Mouse (Mus musculus) myocyte (in vitro differentiated cells): Measurements from ENCODE around the gene Bloc1s2. TPM values are rescaled to one million over a fixed set of nuclear protein-coding genes. Genes with fewer than 3 reads are reported as not detected.

Experiments used
- H3K27me3 ChIP-seq: one replicate; pipeline ENCODE4 v1.6.1; 2011; ENCODE audit not compliant: control insufficient read depth, insufficient read depth, insufficient read length
- H3K36me3 ChIP-seq: one replicate; pipeline ENCODE4 v1.6.1; 2011; ENCODE audit not compliant: control insufficient read depth, insufficient read depth
- H3K4me2 ChIP-seq: one replicate; pipeline ENCODE4 v1.6.1; 2011; ENCODE audit warnings: low read depth, control low read depth
- H3K4me3 ChIP-seq: one replicate; pipeline ENCODE4 v1.5.1; 2011; ENCODE audit warnings: mild to moderate bottlenecking, control low read depth, moderate library complexity
- H3K79me2 ChIP-seq: one replicate; pipeline ENCODE4 v1.6.1; 2011; ENCODE audit not compliant: control insufficient read depth, insufficient read depth
- H3ac ChIP-seq: one replicate; pipeline ENCODE4 v1.6.1; 2011; ENCODE audit not compliant: control insufficient read depth, insufficient read length
- CEBPB ChIP-seq: IDR thresholded peaks from 2 replicates; pipeline ENCODE4 v1.6.1; 2011; ENCODE audit warnings: mild to moderate bottlenecking, moderate library complexity; ENCODE audit not compliant: poor library complexity, insufficient read depth, severe bottlenecking
- E2F4 ChIP-seq: IDR thresholded peaks from one replicate; pipeline ENCODE4 v1.6.1; 2011; ENCODE audit warnings: mild to moderate bottlenecking, control low read depth, moderate library complexity; ENCODE audit not compliant: insufficient read depth
- MAX ChIP-seq: IDR thresholded peaks from one replicate; pipeline ENCODE4 v1.6.1; 2011; ENCODE audit warnings: low read depth, mild to moderate bottlenecking, control low read depth
- MYOD1 ChIP-seq, 3 experiments: IDR thresholded peaks; one replicate each; pipeline ENCODE4 v1.6.1; 2011; ENCODE audit warnings: control low read depth in 2 of 3, low read depth in 2 of 3, mild to moderate bottlenecking in 2 of 3, moderate library complexity in 1 of 3; ENCODE audit not compliant: insufficient read length in 2 of 3, control insufficient read depth in 1 of 3
- MYOG ChIP-seq, 3 experiments: IDR thresholded peaks; one replicate each; pipeline ENCODE4 v1.6.1; 2011; ENCODE audit warnings: control low read depth in 2 of 3, low read depth in 2 of 3, mild to moderate bottlenecking in 2 of 3; ENCODE audit not compliant: insufficient read length in 2 of 3, control insufficient read depth in 1 of 3, insufficient read depth in 1 of 3
- POLR2A ChIP-seq: IDR thresholded peaks from one replicate; pipeline ENCODE4 v1.6.1; 2011; ENCODE audit warnings: low read depth, mild to moderate bottlenecking, control low read depth, moderate library complexity; ENCODE audit not compliant: insufficient read length
- POLR2AphosphoS2 ChIP-seq: IDR thresholded peaks from one replicate; pipeline ENCODE4 v1.6.1; 2011; ENCODE audit warnings: low read depth, control low read depth; ENCODE audit not compliant: insufficient read length
- REST ChIP-seq: IDR thresholded peaks from one replicate; pipeline ENCODE4 v1.6.1; 2011; ENCODE audit warnings: mild to moderate bottlenecking, control low read depth, moderate library complexity; ENCODE audit not compliant: insufficient read depth, insufficient read length
- SRF ChIP-seq: IDR thresholded peaks from one replicate; pipeline ENCODE4 v1.6.1; 2011; ENCODE audit warnings: low read depth; ENCODE audit not compliant: control insufficient read depth, insufficient read length
- TCF12 ChIP-seq: IDR thresholded peaks from one replicate; pipeline ENCODE4 v1.6.1; 2011; ENCODE audit warnings: mild to moderate bottlenecking, control low read depth; ENCODE audit not compliant: poor library complexity, insufficient read depth, severe bottlenecking
- TCF3 ChIP-seq: IDR thresholded peaks from one replicate; pipeline ENCODE4 v1.6.1; 2011; ENCODE audit warnings: low read depth, control low read depth; ENCODE audit not compliant: insufficient read length
- USF1 ChIP-seq: IDR thresholded peaks from one replicate; pipeline ENCODE4 v1.6.1; 2011; ENCODE audit warnings: low read depth, mild to moderate bottlenecking, control low read depth, moderate library complexity
- polyA plus RNA-seq: library from polyadenylated mRNA; unstranded; fragments of >200 nt; fragmentation: generic; extraction: Trizol; gene quantifications from one replicate; pipeline ENCODE4 v1.2.1, GENCODE M21; 2012; ENCODE audit warnings: missing spikeins

Gene Bloc1s2
- polyA plus RNA-seq: 65.1 TPM

DNA sequence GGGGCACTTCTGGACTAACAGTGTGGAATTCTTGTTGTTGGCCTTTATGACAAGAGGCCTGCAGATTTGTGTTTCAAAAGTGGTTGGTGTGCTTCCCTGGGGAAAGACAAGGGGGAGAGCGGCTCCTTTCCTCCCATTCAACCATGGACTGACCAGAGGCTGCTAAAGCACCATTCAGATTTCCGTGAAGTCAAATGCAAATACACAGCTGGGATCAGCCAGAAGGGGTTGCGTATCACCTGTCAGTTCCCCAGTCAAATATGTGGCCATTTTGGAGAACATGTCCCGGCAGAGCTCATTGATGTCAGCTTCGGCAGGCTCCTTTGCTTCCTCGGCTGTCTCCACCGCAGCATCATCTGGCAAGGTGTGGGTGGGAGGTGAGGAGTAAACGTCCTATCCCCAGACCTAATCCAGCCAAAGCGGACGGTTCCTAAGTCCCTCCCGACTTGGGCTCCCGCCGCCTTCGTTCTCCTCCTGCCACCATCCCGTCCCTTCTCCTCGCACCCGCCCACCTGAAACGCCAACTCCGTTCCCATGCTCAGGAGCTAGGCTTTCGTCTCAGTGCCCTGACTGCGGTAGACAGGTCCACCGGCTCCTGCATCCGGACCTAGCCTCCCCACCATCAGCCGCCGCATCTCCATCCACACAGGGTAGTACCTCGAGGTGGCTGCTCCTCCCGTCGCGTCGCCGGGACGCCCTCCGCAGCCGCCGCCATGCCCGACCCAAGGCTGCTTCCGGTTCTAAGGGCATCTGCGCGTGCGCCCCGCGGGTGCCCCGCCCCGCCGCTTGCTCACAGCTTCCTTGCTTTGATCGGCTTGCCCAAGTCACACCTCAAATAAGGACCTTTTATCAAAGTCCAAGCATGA lies at the start of gene Bloc1s2:
Gene Bloc1s2, minus strand, starts transcription at position 745 of the 866 bp plus-strand sequence.
- TF ChIP-seq MYOG (IDR thresholded peaks at IDR 0.05; ENCODE audit: control insufficient read depth in 1 of 3, insufficient read depth in 1 of 3, insufficient read length in 2 of 3, low read depth in 2 of 3) (peak in 1 of 3 experiments; percentile 4), POLR2AphosphoS2 (peak; percentile 92), CEBPB (no peak), POLR2A (peak; percentile 93)
- Histone ChIP-seq H3K36me3 (peaks cover 23% of the 10 kb centered on the region), H3ac (peak within 1 kb of the TSS; percentile 20), H3K79me2 (peaks cover 12% of the 10 kb centered on the region), H3K27me3 (no peaks in the 10 kb centered on the region), H3K4me2 (peak within 1 kb of the TSS; percentile 95), H3K4me3 (peak within 1 kb of the TSS; percentile 81)

DNA sequence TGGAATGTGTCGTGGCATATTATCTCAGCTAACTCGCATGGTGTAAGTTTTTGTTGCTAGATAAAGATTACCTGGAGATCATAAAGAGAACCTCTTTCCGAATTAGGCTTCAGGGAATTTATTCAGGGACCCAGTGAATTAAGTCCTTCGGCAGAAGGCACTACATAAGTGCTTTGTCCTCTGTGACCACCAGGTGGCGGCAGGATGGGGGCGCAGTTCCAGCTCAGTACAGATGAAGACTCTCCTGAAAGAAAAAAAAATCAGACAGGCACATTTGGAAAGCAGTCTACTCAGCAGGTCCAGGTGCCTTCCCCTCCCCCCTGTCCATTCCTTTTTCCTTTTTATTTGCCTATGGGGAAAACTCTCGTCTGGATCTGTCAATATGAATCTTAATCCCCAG lies 48.9 kb upstream of the Bloc1s2 start:
- TF ChIP-seq USF1 (no peak), TCF12 (no peak), POLR2AphosphoS2 (no peak), POLR2A (no peak), MAX (no peak), SRF (no peak), REST (no peak), E2F4 (no peak), TCF3 (no peak), MYOD1 (IDR thresholded peaks at IDR 0.05; ENCODE audit: control insufficient read depth in 1 of 3, insufficient read length in 2 of 3, low read depth in 2 of 3) (no peak), MYOG (IDR thresholded peaks at IDR 0.05; ENCODE audit: control insufficient read depth in 1 of 3, insufficient read depth in 1 of 3, insufficient read length in 2 of 3, low read depth in 2 of 3) (no peak), CEBPB (no peak)
- no peaks in the 10 kb centered on the region for H3K36me3 ChIP-seq
- no peaks in the 10 kb centered on the region for H3K79me2 ChIP-seq
- no peak overlapping the region for H3ac ChIP-seq
- no peak overlapping the region for H3K4me2 ChIP-seq
- no peak overlapping the region for H3K4me3 ChIP-seq
- H3K27me3 ChIP-seq: peaks cover 26% of the 10 kb centered on the region

DNA sequence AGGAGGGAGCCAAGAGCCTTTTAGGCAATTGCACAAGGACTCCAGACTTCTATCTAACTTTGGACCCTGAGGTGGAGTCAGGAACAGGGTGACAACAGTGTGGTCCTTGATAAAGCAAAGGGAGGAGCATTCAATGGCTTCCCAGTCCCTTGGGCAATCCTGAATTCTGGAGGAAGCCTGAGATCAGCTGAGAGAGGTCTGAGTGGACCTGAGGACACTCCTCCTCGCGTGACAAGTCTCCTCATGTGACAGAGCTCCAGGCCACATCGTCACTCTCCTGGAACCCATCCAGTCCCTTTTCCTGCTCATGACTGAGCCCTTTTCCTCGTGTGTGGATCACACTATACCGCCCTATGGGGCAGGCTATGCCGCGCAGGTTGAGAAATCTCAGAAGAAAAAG lies 47.7 kb upstream of the Bloc1s2 start:
- H3K4me3 ChIP-seq: no peak overlapping the region
- peaks cover 38% of the 10 kb centered on the region for H3K27me3 ChIP-seq
- H3K4me2 ChIP-seq: no peak overlapping the region
- no peaks in the 10 kb centered on the region for H3K36me3 ChIP-seq
- no peak overlapping the region for H3ac ChIP-seq
- no peaks in the 10 kb centered on the region for H3K79me2 ChIP-seq
- TF ChIP-seq MYOD1 (IDR thresholded peaks at IDR 0.05; ENCODE audit: control insufficient read depth in 1 of 3, insufficient read length in 2 of 3, low read depth in 2 of 3) (no peak), USF1 (no peak), REST (no peak), TCF12 (no peak), SRF (no peak), POLR2A (no peak), POLR2AphosphoS2 (no peak), MAX (no peak)

DNA sequence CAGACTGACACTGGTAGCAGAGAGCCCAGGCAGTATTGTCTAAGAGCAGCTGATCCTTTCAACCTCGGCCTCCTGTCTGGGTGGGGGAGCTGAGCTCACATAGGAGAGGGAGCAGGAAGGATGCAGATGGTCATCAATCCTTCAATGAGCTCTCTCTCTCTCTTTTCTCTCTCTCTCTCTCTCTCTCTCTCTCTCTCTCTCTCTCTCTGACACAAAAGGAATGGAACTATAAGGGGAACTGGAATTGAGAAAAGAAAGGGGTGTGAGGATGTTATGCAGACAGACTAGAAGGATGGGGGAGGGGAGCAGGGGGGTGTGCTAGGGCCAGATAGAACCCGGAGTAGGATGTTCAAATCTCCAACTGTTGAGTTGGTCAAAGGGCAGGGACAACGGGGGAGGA lies 46.1 kb upstream of the Bloc1s2 start, which contains the start of gene Pkd2l1:
Gene Pkd2l1, minus strand, starts transcription at position 101 of the 400 bp plus-strand sequence.
- peaks cover 41% of the 10 kb centered on the region for H3K27me3 ChIP-seq
- no peaks in the 10 kb centered on the region for H3K79me2 ChIP-seq
- H3K4me3 ChIP-seq: no peak within 1 kb of the TSS
- H3ac ChIP-seq: no peak within 1 kb of the TSS
- TF ChIP-seq MAX (no peak), TCF12 (no peak), SRF (no peak), MYOG (IDR thresholded peaks at IDR 0.05; ENCODE audit: control insufficient read depth in 1 of 3, insufficient read depth in 1 of 3, insufficient read length in 2 of 3, low read depth in 2 of 3) (no peak), REST (no peak), CEBPB (no peak), POLR2AphosphoS2 (no peak), POLR2A (no peak), USF1 (no peak)
- H3K36me3 ChIP-seq: no peaks in the 10 kb centered on the region
- no peak within 1 kb of the TSS for H3K4me2 ChIP-seq

GRCm38 (mm10) chr19:44189056-44189455 lies 42.8 kb upstream of the Bloc1s2 start:
- TF ChIP-seq MAX (no peak), CEBPB (no peak), TCF12 (no peak), SRF (no peak), E2F4 (no peak), TCF3 (no peak)
- Histone ChIP-seq H3K79me2 (no peaks in the 10 kb centered on the region), H3K27me3 (peaks cover 51% of the 10 kb centered on the region), H3ac (no peak overlapping the region), H3K36me3 (no peaks in the 10 kb centered on the region), H3K4me3 (no peak overlapping the region), H3K4me2 (no peak overlapping the region)
